Mouse (Mus musculus) neural tube, embryonic 11.5 days (tissue): Measurements from ENCODE around the gene Adssl1. TPM values are rescaled to one million over a fixed set of nuclear protein-coding genes. Genes with fewer than 3 reads are reported as not detected.

Source experiments
- ATAC-seq: fragments of 200-750 bp; cut with Nextera tagmentation; 2 replicates; pipeline ENCODE4 v1.8.0; 2017; ENCODE audit warnings: moderate number of reproducible peaks, mild to moderate bottlenecking, moderate TSS enrichment, moderate library complexity; ENCODE audit not compliant: insufficient read depth, low FRiP score, low TSS enrichment
- DNase-seq: peaks from one replicate; pipeline ENCODE4 v3.0.0-alpha.2; 2015; ENCODE audit warnings: low spot score
- H3K27ac ChIP-seq: fragments of 300-500 bp; sonication (generic); 2 replicates; pipeline ENCODE4 v1.5.1; 2014; ENCODE audit warnings: low read depth, mild to moderate bottlenecking, low read length
- H3K27me3 ChIP-seq: fragments of 300-500 bp; sonication (generic); 2 replicates; pipeline ENCODE4 v1.6.1; 2014; ENCODE audit warnings: mild to moderate bottlenecking, low read length, mixed read lengths; ENCODE audit not compliant: control insufficient read depth, insufficient read depth
- H3K36me3 ChIP-seq: fragments of 300-500 bp; sonication (generic); 2 replicates; pipeline ENCODE4 v1.6.1; 2014; ENCODE audit warnings: mild to moderate bottlenecking, low read length, moderate library complexity, mixed read lengths; ENCODE audit not compliant: control insufficient read depth, insufficient read depth
- H3K4me1 ChIP-seq: fragments of 300-500 bp; sonication (generic); 2 replicates; pipeline ENCODE4 v1.6.1; 2014; ENCODE audit warnings: low read length, mixed read lengths; ENCODE audit not compliant: control insufficient read depth, insufficient read depth
- H3K4me2 ChIP-seq: fragments of 300-500 bp; sonication (generic); 2 replicates; pipeline ENCODE4 v1.6.1; 2014; ENCODE audit warnings: low read depth, mild to moderate bottlenecking, moderate library complexity
- H3K4me3 ChIP-seq: fragments of 300-500 bp; sonication (generic); 2 replicates; pipeline ENCODE4 v1.5.1; 2014; ENCODE audit warnings: low read depth, low read length
- H3K9ac ChIP-seq: fragments of 300-500 bp; sonication (generic); 2 replicates; pipeline ENCODE4 v1.6.1; 2014; ENCODE audit warnings: mild to moderate bottlenecking, low read length
- H3K9me3 ChIP-seq: fragments of 300-500 bp; sonication (generic); 2 replicates; pipeline ENCODE4 v1.6.1; 2016; ENCODE audit warnings: low read length; ENCODE audit not compliant: control insufficient read depth
- WGBS: fragments of 180-500 bp; shearing (Covaris S2); extraction: QIAGEN DNeasy Blood & Tissue Kit; methylation state at CpG from one replicate; pipeline ENCODE4 v1.1.7; 2014; 5-methylcytosine and 5-hydroxymethylcytosine counted together
- polyA plus RNA-seq: library from polyadenylated mRNA; unstranded; fragments of >200 nt; fragmentation: Nextera tagmentation; extraction: Ambion mirVana; gene quantifications from 2 replicates; pipeline ENCODE4 v1.2.1, GENCODE M21; 2014

Adssl1 gene
- polyA plus RNA-seq, 1 experiment from 2014 or later = 4.6 TPM

DNA sequence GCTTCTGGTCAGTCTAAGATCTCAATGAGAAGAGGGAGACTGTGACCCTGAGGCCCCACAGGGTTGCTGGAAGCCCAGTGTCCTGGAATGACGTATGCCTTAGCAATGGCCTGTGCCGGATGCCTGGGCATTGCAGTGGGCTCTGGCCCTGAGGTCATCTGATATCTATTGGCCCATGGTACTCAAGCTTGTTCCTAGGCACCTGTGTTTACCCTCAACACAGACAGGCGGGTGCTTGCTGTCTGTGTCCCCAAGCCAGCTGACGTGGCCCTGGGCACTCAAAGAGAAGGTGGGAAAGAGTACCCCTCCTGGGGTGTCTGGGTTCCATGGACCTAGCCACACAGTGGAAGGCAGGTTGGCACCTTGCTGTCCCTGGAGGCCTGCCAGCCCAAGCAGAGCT, 5.9 kb downstream of the Adssl1 start:
- Histone ChIP-seq H3K4me1 (peaks cover 3% of the 10 kb centered on the region; the same call in 1 of the 2 replicates), H3K4me2 (no peak overlapping the region), H3K9me3 (no peaks in the 10 kb centered on the region), H3K27ac (no peak overlapping the region), H3K36me3 (no peaks in the 10 kb centered on the region), H3K4me3 (no peak overlapping the region), H3K27me3 (peaks cover 7% of the 10 kb centered on the region; the same call in 1 of the 2 replicates), H3K9ac (no peak overlapping the region)
- no peak for DNase-seq
- 83% methylated on average over 4 of the region's 4 CpGs for WGBS
- ATAC-seq = no peak

GRCm38 (mm10) chr12:112626455-112626854, 6.6 kb downstream of the Adssl1 start:
- no peak for ATAC-seq
- H3K27me3 ChIP-seq = no peaks in the 10 kb centered on the region
- H3K9me3 ChIP-seq = no peaks in the 10 kb centered on the region
- DNase-seq = no peak
- H3K36me3 ChIP-seq = no peaks in the 10 kb centered on the region
- H3K4me1 ChIP-seq = 0 out of 2 replicates have a peak, but pooled peaks cover 3% of the 10 kb centered on the region
- H3K4me2 ChIP-seq = no peak overlapping the region
- no peak overlapping the region for H3K27ac ChIP-seq
- WGBS = 72% methylated on average over 6 of the region's 6 CpGs
- no peak overlapping the region for H3K9ac ChIP-seq
- H3K4me3 ChIP-seq = no peak overlapping the region

DNA sequence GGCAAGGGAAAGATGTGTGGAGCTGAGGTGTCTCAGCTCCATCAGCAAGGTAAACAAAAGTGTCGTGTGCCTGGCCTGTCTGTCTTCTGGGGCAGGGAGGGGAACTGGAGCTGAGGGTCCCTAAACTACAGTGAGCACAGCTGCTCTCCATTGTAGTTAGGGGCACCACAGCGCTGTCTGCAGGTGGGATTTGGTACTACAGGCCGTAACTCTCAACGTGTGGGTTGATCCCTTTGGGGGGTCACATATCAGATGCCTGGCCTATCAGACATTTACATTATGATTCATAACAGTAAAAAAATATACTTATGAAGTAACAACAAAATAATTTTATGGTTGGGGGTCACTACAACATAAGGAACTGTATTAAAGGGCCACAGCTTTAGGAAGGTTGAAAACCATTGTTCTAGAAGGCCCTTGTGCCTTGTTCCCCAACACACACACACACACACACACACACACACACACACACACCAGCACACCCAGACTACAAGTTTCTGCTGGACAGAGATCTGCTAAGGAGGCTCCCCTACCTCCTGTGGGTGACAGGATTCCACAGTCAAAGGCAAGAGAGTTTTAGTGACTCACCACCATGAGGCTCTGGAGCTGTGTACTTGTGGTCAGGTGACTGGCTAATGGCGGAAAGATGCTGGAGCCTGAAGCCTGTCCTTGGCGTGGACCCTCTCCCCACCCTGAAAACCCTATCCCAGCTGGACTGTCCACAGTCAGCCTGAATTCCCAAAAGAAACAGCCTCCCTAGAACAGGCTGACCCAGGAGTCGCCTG, 7.4 kb downstream of the Adssl1 start:
- no peak overlapping the region for H3K9ac ChIP-seq
- no peak overlapping the region for H3K4me2 ChIP-seq
- no peak overlapping the region for H3K27ac ChIP-seq
- 0 out of 2 replicates have a peak, but pooled peaks cover 3% of the 10 kb centered on the region for H3K4me1 ChIP-seq
- DNase-seq = no peak
- no peaks in the 10 kb centered on the region for H3K9me3 ChIP-seq
- 64% methylated on average over 7 of the region's 7 CpGs for WGBS
- ATAC-seq = no peak
- H3K36me3 ChIP-seq = no peaks in the 10 kb centered on the region
- H3K27me3 ChIP-seq = no peaks in the 10 kb centered on the region
- no peak overlapping the region for H3K4me3 ChIP-seq

- no peak overlapping the region for H3K4me3 ChIP-seq
- no peaks in the 10 kb centered on the region for H3K27me3 ChIP-seq
- no peak for DNase-seq
Measured at GRCm38 (mm10) chr12:112628197-112628596, 8.4 kb downstream of the Adssl1 start.

DNA sequence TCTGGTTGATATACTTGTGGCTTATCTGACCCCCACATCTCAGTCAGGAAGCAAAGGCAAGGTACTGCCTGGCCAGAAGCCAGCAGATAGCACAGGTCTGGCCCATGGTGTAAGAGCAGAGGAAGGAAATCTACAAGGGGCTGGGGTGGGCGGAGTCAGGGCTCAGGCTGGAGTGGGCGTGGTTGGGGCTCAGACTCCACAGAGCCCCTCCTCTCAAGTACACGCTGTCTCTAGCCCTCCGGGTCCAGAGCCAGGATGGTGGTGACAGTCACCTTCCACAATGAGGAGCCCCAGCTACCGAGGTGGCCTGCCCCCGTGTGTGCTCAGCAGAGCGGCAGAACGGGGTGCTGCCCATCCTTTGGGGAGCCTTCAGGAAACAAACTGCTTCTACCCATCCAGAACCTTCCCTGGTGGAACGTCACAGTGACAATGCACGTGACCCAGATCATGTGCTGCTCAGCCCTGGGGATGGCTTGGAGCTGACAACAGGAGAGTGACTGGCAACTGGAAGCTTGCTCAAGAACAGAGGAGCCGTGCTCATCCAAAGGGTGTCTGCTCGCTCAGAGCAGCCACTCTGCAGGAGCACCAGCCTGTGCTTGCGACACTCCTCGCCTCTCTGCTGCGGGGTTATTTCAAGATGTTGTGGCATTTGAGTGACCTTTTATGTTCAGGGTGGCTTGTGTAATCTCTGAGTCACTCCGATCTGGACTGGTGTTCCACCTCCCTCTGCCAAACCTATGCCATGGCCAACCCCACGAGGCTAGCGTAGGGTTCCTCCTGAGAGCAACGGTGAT, 9.3 kb downstream of the Adssl1 start:
- DNase-seq = peak; percentile 72
- H3K27ac ChIP-seq = no peak overlapping the region
- no peaks in the 10 kb centered on the region for H3K27me3 ChIP-seq
- 41% methylated on average over 19 of the region's 19 CpGs for WGBS
- H3K36me3 ChIP-seq = no peaks in the 10 kb centered on the region
- H3K4me1 ChIP-seq = 0 out of 2 replicates have a peak, but pooled peaks cover 3% of the 10 kb centered on the region
- ATAC-seq = peak; percentile 58
- H3K4me2 ChIP-seq = peak overlapping the region; percentile 26
- H3K4me3 ChIP-seq = no peak overlapping the region
- no peak overlapping the region for H3K9ac ChIP-seq
- H3K9me3 ChIP-seq = no peaks in the 10 kb centered on the region

More at GRCm38 (mm10) chr12:112628197-112628596, 8.4 kb downstream of the Adssl1 start:
- WGBS = 93% methylated on average over 6 of the region's 6 CpGs
- ATAC-seq = no peak
- H3K9me3 ChIP-seq = no peaks in the 10 kb centered on the region
- no peak overlapping the region for H3K4me2 ChIP-seq
- no peaks in the 10 kb centered on the region for H3K36me3 ChIP-seq
- H3K4me1 ChIP-seq = 0 out of 2 replicates have a peak, but pooled peaks cover 3% of the 10 kb centered on the region
- no peak overlapping the region for H3K9ac ChIP-seq
- no peak overlapping the region for H3K27ac ChIP-seq

DNA sequence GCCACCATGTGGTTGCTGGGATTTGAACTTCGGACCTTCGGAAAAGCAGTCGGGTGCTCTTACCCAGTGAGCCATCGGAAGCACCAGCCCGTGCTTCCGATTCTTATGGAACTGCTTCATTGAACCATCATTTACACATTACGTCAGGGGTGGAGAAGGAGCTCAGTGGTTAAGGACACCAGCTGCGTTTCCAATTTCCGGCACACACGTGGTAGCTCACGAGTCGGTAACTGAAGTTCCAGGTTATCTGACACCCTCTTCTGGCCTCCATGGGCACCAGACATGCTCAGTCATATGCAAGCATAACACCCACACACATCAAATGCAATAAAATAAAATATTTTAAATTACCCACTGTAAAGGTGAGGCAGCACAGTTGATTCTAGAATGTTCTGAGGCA, 10.2 kb downstream of the Adssl1 start:
- WGBS = 89% methylated on average over 12 of the region's 12 CpGs

GRCm38 (mm10) chr12:112630796-112631195, 11.0 kb downstream of the Adssl1 start:
- 89% methylated on average over 5 of the region's 5 CpGs for WGBS
- H3K27ac ChIP-seq = no peak overlapping the region
- no peak overlapping the region for H3K4me2 ChIP-seq
- DNase-seq (no peak), ATAC-seq (no peak)
- H3K36me3 ChIP-seq = no peaks in the 10 kb centered on the region
- 0 out of 2 replicates have a peak, but pooled peaks cover 3% of the 10 kb centered on the region for H3K4me1 ChIP-seq
- no peaks in the 10 kb centered on the region for H3K27me3 ChIP-seq
- no peak overlapping the region for H3K9ac ChIP-seq
- H3K9me3 ChIP-seq = no peaks in the 10 kb centered on the region
- H3K4me3 ChIP-seq = no peak overlapping the region

More for the DNA sequence above, 10.2 kb downstream of the Adssl1 start:
- ATAC-seq = no peak
- no peak for DNase-seq
- H3K4me2 ChIP-seq = no peak overlapping the region
- H3K27ac ChIP-seq = no peak overlapping the region
- H3K9me3 ChIP-seq = no peaks in the 10 kb centered on the region
- H3K4me1 ChIP-seq = 0 out of 2 replicates have a peak, but pooled peaks cover 3% of the 10 kb centered on the region
- H3K36me3 ChIP-seq = no peaks in the 10 kb centered on the region
- no peak overlapping the region for H3K4me3 ChIP-seq
- no peak overlapping the region for H3K9ac ChIP-seq
- H3K27me3 ChIP-seq = no peaks in the 10 kb centered on the region

DNA sequence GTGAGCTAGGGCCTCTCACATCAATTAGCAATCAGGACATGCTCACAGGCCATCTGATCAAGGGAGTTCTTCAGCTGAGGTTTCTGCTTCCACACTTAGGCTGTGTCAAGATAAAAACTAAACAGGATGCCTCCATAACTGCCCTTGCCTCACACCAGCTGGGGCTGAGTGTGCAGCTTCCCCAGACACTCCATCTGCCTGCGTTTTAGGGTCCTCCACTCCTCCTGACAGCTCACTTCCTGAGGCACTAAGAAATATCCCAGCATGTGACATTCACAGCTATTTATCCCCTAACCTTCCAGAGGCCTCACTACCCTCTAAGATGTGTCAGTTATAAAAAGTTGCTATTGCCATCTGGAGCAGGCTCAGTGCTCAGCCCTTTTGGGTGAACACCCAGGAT, 11.6 kb downstream of the Adssl1 start:
- Histone ChIP-seq H3K4me1 (0 out of 2 replicates have a peak, but pooled peaks cover 3% of the 10 kb centered on the region), H3K9me3 (no peaks in the 10 kb centered on the region), H3K4me3 (no peak overlapping the region), H3K36me3 (no peaks in the 10 kb centered on the region), H3K27ac (no peak overlapping the region), H3K4me2 (no peak overlapping the region), H3K9ac (no peak overlapping the region), H3K27me3 (no peaks in the 10 kb centered on the region)
- 48% methylated on average over 1 of the region's 1 CpGs for WGBS
- DNase-seq (no peak), ATAC-seq (no peak)
